Mouse (Mus musculus) liver, embryonic 14.5 days (tissue): Measurements from ENCODE around the gene Furin. TPM values are rescaled to one million over a fixed set of nuclear protein-coding genes. Genes with fewer than 3 reads are reported as not detected.

Experiments
- ATAC-seq: fragments of 200-750 bp; cut with Nextera tagmentation; 2 replicates; pipeline ENCODE4 v1.8.0; 2017; ENCODE audit warnings: moderate number of reproducible peaks, mild to moderate bottlenecking, moderate library complexity; ENCODE audit not compliant: insufficient read depth
- DNase-seq, 3 experiments: peaks; one replicate each; pipeline ENCODE4 v3.0.0-alpha.2; 2012 to 2013; ENCODE audit warnings: low read depth in 3 of 3, low spot score in 3 of 3
- H3K27ac ChIP-seq: fragments of 300-500 bp; sonication (generic); 2 replicates; pipeline ENCODE4 v1.5.1; 2014; ENCODE audit warnings: moderate library complexity, mild to moderate bottlenecking, control low read depth, inconsistent platforms
- H3K27me3 ChIP-seq: fragments of 300-500 bp; sonication (generic); 2 replicates; pipeline ENCODE4 v1.6.1; 2014; ENCODE audit warnings: mild to moderate bottlenecking, low read length, moderate library complexity; ENCODE audit not compliant: control insufficient read depth, insufficient read depth
- H3K36me3 ChIP-seq: fragments of 300-500 bp; sonication (generic); replicated peaks from 2 replicates; pipeline ENCODE4 v1.6.1; 2014; ENCODE audit warnings: low read depth; ENCODE audit not compliant: control insufficient read depth, insufficient read depth
- H3K4me1 ChIP-seq, 2 experiments: fragments of 200-500 bp in 1 of 2; fragments of 300-500 bp in 1 of 2; sonication (generic) in 1 of 2; replicated peaks; 2 replicates each; pipeline ENCODE4 v1.6.1; 2012 to 2014; ENCODE audit warnings: antibody characterized with exemption in 1 of 2, inconsistent platforms in 1 of 2, low read length in 1 of 2; ENCODE audit not compliant: control insufficient read depth in 2 of 2, insufficient read depth in 2 of 2
- H3K4me2 ChIP-seq: fragments of 300-500 bp; sonication (generic); 2 replicates; pipeline ENCODE4 v1.6.1; 2014; ENCODE audit warnings: low read depth, mild to moderate bottlenecking, control low read depth, moderate library complexity
- H3K4me3 ChIP-seq, 2 experiments: fragments of 200-500 bp in 1 of 2; fragments of 300-500 bp in 1 of 2; sonication (generic) in 1 of 2; 2 replicates each; pipeline ENCODE4 v1.5.1; 2012 to 2014; ENCODE audit warnings: low read depth in 2 of 2, low read length in 2 of 2, mild to moderate bottlenecking in 2 of 2, control low read depth in 1 of 2, inconsistent platforms in 1 of 2, moderate library complexity in 1 of 2; ENCODE audit not compliant: insufficient read depth in 1 of 2
- H3K9ac ChIP-seq: fragments of 300-500 bp; sonication (generic); replicated peaks from 2 replicates; pipeline ENCODE4 v1.6.1; 2014; ENCODE audit warnings: mild to moderate bottlenecking, control low read depth, moderate library complexity
- H3K9me3 ChIP-seq: fragments of 300-500 bp; sonication (generic); 2 replicates; pipeline ENCODE4 v1.6.1; 2016; ENCODE audit warnings: low read length, mixed read lengths; ENCODE audit not compliant: control insufficient read depth
- CTCF ChIP-seq: IDR thresholded peaks from 2 replicates; pipeline ENCODE4 v1.5.1; 2016; ENCODE audit warnings: antibody characterized with exemption, low read depth, control low read depth
- EP300 ChIP-seq: IDR thresholded peaks from 2 replicates; pipeline ENCODE4 v1.6.1; 2016; ENCODE audit warnings: antibody characterized with exemption, low read depth
- WGBS: fragments of 180-500 bp; shearing (Covaris S2); extraction: QIAGEN DNeasy Blood & Tissue Kit; methylation state at CpG from one replicate; pipeline ENCODE4 v1.1.7; 2014; ENCODE audit not compliant: insufficient replicate concordance; 5-methylcytosine and 5-hydroxymethylcytosine counted together
- polyA plus RNA-seq, 2 experiments: library from polyadenylated mRNA; depleted of rRNA in 1 of 2; stranded (reverse) in 1 of 2; unstranded in 1 of 2; fragments of >200 nt; fragmentation: Nextera tagmentation in 1 of 2; extraction: Ambion mirVana in 1 of 2; gene quantifications; 2 replicates each; pipeline versions ENCODE4 v1.2.1 to v1.2.3; 2012 to 2014

Gene Furin
- polyA plus RNA-seq, 2 experiments: 3.8 to 6.0 TPM

- DNase-seq (no peak), ATAC-seq (no peak)
- Histone ChIP-seq H3K27me3 (no peaks in the 10 kb centered on the region), H3K4me2 (no peak overlapping the region), H3K4me3 (no peak overlapping the region), H3K9ac (no peak overlapping the region), H3K36me3 (no peaks in the 10 kb centered on the region), H3K4me1 (peaks cover 0 to 20% of the 10 kb centered on the region in 2 experiments; a peak in 2 of 4 replicates), H3K27ac (no peak overlapping the region), H3K9me3 (no peaks in the 10 kb centered on the region)
- 60% methylated on average over 7 of the region's 7 CpGs for WGBS
- TF ChIP-seq CTCF: no peak
- TF ChIP-seq EP300: no peak
These were observed 9.1 kb upstream of the Furin start for GRCm38 (mm10) chr7:80414303-80414855.

DNA sequence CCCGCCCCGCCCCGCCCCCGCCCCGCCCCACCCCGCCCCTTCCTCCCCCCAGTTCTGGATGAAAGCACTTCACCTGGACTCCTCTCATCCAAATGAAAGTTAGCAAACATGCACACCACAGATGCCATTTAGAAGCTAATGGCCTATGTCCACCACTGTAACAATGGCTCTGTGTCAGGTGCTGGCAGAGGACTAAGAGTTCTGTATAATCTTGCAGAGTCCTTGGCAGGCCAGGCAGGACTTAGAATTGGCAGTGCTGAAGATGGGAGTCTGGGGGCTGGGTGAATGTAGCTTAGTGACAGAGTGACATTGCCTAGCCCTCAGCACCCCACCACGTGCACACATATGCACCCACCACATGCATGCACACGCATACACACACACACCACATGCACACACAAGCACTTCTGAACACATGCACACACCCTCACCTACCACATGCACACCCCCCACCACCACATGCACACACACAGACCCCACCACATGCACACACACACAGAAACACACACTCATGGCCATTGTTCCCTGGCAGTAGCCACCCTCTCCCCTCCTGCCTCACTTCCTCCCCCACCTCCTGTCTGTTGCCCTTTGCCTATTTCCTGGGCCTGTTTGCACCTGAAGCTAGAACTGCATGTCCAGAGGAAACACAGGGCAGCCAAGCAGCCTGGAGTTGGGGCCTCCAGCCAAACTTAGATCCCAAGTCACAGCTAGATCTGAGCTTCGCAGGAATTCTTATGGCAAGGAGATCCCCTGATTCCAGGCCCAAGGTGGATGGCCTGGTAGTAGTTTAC is 8.5 kb upstream of the Furin start:
- no peak overlapping the region for H3K27ac ChIP-seq
- H3K36me3 ChIP-seq: no peaks in the 10 kb centered on the region
- no peak for ATAC-seq
- 65% methylated on average over 9 of the region's 9 CpGs for WGBS
- H3K4me3 ChIP-seq: no peak overlapping the region
- no peak overlapping the region for H3K9ac ChIP-seq
- H3K4me2 ChIP-seq: no peak overlapping the region
- peaks cover 0 to 16% of the 10 kb centered on the region in 2 experiments; a peak in 2 of 4 replicates for H3K4me1 ChIP-seq
- TF ChIP-seq CTCF: no peak
- TF ChIP-seq EP300: no peak
- no peaks in the 10 kb centered on the region for H3K9me3 ChIP-seq
- no peak for DNase-seq
- H3K27me3 ChIP-seq: no peaks in the 10 kb centered on the region

GRCm38 (mm10) chr7:80412781-80413180 is 7.5 kb upstream of the Furin start:
- TF ChIP-seq CTCF (no peak), EP300 (no peak)
- 76% methylated on average over 5 of the region's 5 CpGs for WGBS
- DNase-seq (no peak), ATAC-seq (no peak)
- no peak overlapping the region for H3K9ac ChIP-seq
- no peak overlapping the region for H3K27ac ChIP-seq
- no peaks in the 10 kb centered on the region for H3K27me3 ChIP-seq
- no peak overlapping the region for H3K4me2 ChIP-seq
- H3K36me3 ChIP-seq: no peaks in the 10 kb centered on the region
- peaks cover 0 to 10% of the 10 kb centered on the region in 2 experiments; a peak in 2 of 4 replicates for H3K4me1 ChIP-seq
- no peaks in the 10 kb centered on the region for H3K9me3 ChIP-seq
- no peak overlapping the region for H3K4me3 ChIP-seq

- DNase-seq (no peak), ATAC-seq (no peak)
- Histone ChIP-seq H3K4me3 (no peak overlapping the region), H3K27me3 (no peaks in the 10 kb centered on the region), H3K4me2 (no peak overlapping the region), H3K27ac (no peak overlapping the region), H3K4me1 (peaks cover 0 to 9% of the 10 kb centered on the region in 2 experiments; a peak in 2 of 4 replicates), H3K9me3 (no peaks in the 10 kb centered on the region), H3K36me3 (no peaks in the 10 kb centered on the region), H3K9ac (no peak overlapping the region)
- WGBS: 67% methylated on average over 10 of the region's 10 CpGs
- TF ChIP-seq CTCF (no peak), EP300 (no peak)
These were observed 7.0 kb upstream of the Furin start for GRCm38 (mm10) chr7:80412279-80412678.

GRCm38 (mm10) chr7:80410380-80410779 is 5.1 kb upstream of the Furin start:
- no peak for TF ChIP-seq EP300
- no peak for TF ChIP-seq CTCF
- DNase-seq (no peak), ATAC-seq (no peak)
- Histone ChIP-seq H3K27me3 (no peaks in the 10 kb centered on the region), H3K4me3 (no peak overlapping the region), H3K36me3 (no peaks in the 10 kb centered on the region), H3K4me1 (peaks cover 0 to 2% of the 10 kb centered on the region in 2 experiments; a peak in 2 of 4 replicates), H3K27ac (no peak overlapping the region), H3K9ac (no peak overlapping the region), H3K4me2 (no peak overlapping the region), H3K9me3 (no peaks in the 10 kb centered on the region)
- 75% methylated on average over 9 of the region's 9 CpGs for WGBS
